Mouse (Mus musculus) liver, embryonic 16.5 days (tissue): ENCODE measurements around the gene Lcn11. TPM values are rescaled to one million over a fixed set of nuclear protein-coding genes. Genes with fewer than 3 reads are reported as not detected.
"Not testable (repeated sequence)": the region's sequence is repeated elsewhere in the genome, so short reads cannot be mapped to it uniquely, and the experiment has no call there.

Experiments
- ATAC-seq: fragments of 200-750 bp; cut with Nextera tagmentation; 2 replicates; pipeline ENCODE4 v1.8.0; 2017; ENCODE audit warnings: low read depth, mild to moderate bottlenecking, moderate number of reproducible peaks, moderate library complexity
- H3K27ac ChIP-seq: fragments of 300-500 bp; sonication (generic); 2 replicates; pipeline ENCODE4 v1.5.1; 2014; ENCODE audit warnings: mild to moderate bottlenecking, low read length
- H3K27me3 ChIP-seq: fragments of 300-500 bp; sonication (generic); 2 replicates; pipeline ENCODE4 v1.6.1; 2014; ENCODE audit warnings: low read depth, low read length, mixed read lengths; ENCODE audit not compliant: control insufficient read depth, insufficient read depth
- H3K36me3 ChIP-seq: fragments of 300-500 bp; sonication (generic); 2 replicates; pipeline ENCODE4 v1.6.1; 2014; ENCODE audit warnings: mild to moderate bottlenecking; ENCODE audit not compliant: control insufficient read depth, insufficient read depth
- H3K4me1 ChIP-seq: fragments of 300-500 bp; sonication (generic); 2 replicates; pipeline ENCODE4 v1.6.1; 2014; ENCODE audit warnings: low read depth, low read length, mixed read lengths; ENCODE audit not compliant: control insufficient read depth
- H3K4me2 ChIP-seq: fragments of 300-500 bp; sonication (generic); 2 replicates; pipeline ENCODE4 v1.6.1; 2014; ENCODE audit warnings: low read depth, low read length, mixed read lengths
- H3K4me3 ChIP-seq: fragments of 300-500 bp; sonication (generic); 2 replicates; pipeline ENCODE4 v1.5.1; 2014; ENCODE audit warnings: low read depth, mild to moderate bottlenecking, low read length
- H3K9ac ChIP-seq: fragments of 300-500 bp; sonication (generic); 2 replicates; pipeline ENCODE4 v1.6.1; 2014; ENCODE audit warnings: low read depth, low read length
- H3K9me3 ChIP-seq: fragments of 300-500 bp; sonication (generic); replicated peaks from 2 replicates; pipeline ENCODE4 v1.6.1; 2016; ENCODE audit warnings: low read length; ENCODE audit not compliant: control insufficient read depth
- WGBS: fragments of 180-500 bp; shearing (Covaris S2); extraction: QIAGEN DNeasy Blood & Tissue Kit; methylation state at CpG from one replicate; pipeline ENCODE4 v1.1.7; 2014; ENCODE audit not compliant: insufficient replicate concordance; 5-methylcytosine and 5-hydroxymethylcytosine counted together
- polyA plus RNA-seq: library from polyadenylated mRNA; unstranded; fragments of >200 nt; fragmentation: Nextera tagmentation; extraction: Ambion mirVana; gene quantifications from 2 replicates; pipeline ENCODE4 v1.2.1, GENCODE M21; 2015

Gene Lcn11
- polyA plus RNA-seq, 1 experiment from 2014 or later: not detected

GRCm38 (mm10) chr2:25811711-25812110 lies 34.9 kb downstream of the Lcn11 start:
- Histone ChIP-seq H3K9ac (no peak overlapping the region), H3K4me2 (no peak overlapping the region)
- WGBS: 50% methylated on average over 2 of the region's 2 CpGs

GRCm38 (mm10) chr2:25813364-25813763 lies 36.5 kb downstream of the Lcn11 start:
- Histone ChIP-seq H3K4me2 (no peak overlapping the region), H3K9me3 (no peaks in the 10 kb centered on the region), H3K4me3 (no peak overlapping the region), H3K4me1 (no peaks in the 10 kb centered on the region), H3K27ac (no peak overlapping the region), H3K36me3 (no peaks in the 10 kb centered on the region), H3K9ac (no peak overlapping the region), H3K27me3 (no peaks in the 10 kb centered on the region)
- WGBS: 52% methylated on average over 5 of the region's 5 CpGs
- ATAC-seq: no peak

More at GRCm38 (mm10) chr2:25811711-25812110, 34.9 kb downstream of the Lcn11 start:
- Histone ChIP-seq H3K36me3 (no peaks in the 10 kb centered on the region), H3K4me3 (no peak overlapping the region), H3K27ac (no peak overlapping the region), H3K27me3 (no peaks in the 10 kb centered on the region), H3K9me3 (no peaks in the 10 kb centered on the region), H3K4me1 (no peaks in the 10 kb centered on the region)
- no peak for ATAC-seq

- H3K4me2 ChIP-seq, H3K36me3 ChIP-seq, ATAC-seq, H3K27ac ChIP-seq, H3K4me1 ChIP-seq, H3K4me3 ChIP-seq, H3K27me3 ChIP-seq, H3K9ac ChIP-seq, H3K9me3 ChIP-seq: not testable (repeated sequence)
- WGBS: 49% methylated on average over 1 of the region's 1 CpGs
Observed at GRCm38 (mm10) chr2:25815748-25816147, 38.9 kb downstream of the Lcn11 start, which contains the start of gene Glt6d1. TSS of gene Glt6d1 (minus strand) at chr2:25815848.

- Histone ChIP-seq H3K9me3 (no peaks in the 10 kb centered on the region), H3K36me3 (no peaks in the 10 kb centered on the region), H3K9ac (no peak within 1 kb of the TSS), H3K4me1 (no peaks in the 10 kb centered on the region), H3K27me3 (no peaks in the 10 kb centered on the region), H3K4me3 (no peak within 1 kb of the TSS), H3K27ac (no peak within 1 kb of the TSS), H3K4me2 (no peak within 1 kb of the TSS)
- ATAC-seq: no peak
- 72% methylated on average over 1 of the region's 1 CpGs for WGBS
Observed at GRCm38 (mm10) chr2:25822806-25823205, 46.0 kb downstream of the Lcn11 start, which contains the start of gene Lcn9. TSS of gene Lcn9 (plus strand) at chr2:25823153.

DNA sequence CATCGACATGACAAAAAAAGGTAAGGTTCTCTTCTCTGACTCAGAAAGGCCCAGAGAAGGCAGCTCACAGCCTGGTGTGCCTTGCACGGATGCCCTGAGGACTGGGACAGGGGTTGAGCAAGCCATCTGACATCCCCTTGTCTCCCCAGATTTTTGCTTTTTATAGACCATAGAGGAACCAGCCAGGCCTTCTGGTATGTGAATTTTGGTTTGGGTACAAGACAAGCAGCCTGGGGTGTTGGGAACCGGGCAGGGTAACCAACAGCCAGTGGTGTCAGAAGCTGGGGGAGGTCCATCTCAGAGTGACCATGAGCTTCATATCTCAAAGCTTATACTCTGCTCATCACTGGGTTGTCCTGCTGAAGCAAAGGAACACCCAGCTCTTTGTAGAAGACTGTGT lies 47.9 kb downstream of the Lcn11 start:
- 64% methylated on average over 3 of the region's 3 CpGs for WGBS
- no peak overlapping the region for H3K4me2 ChIP-seq
- ATAC-seq: no peak
- H3K9ac ChIP-seq: no peak overlapping the region
- no peak overlapping the region for H3K27ac ChIP-seq
- H3K27me3 ChIP-seq: no peaks in the 10 kb centered on the region
- H3K4me3 ChIP-seq: no peak overlapping the region
- no peaks in the 10 kb centered on the region for H3K9me3 ChIP-seq
- H3K4me1 ChIP-seq: no peaks in the 10 kb centered on the region
- H3K36me3 ChIP-seq: no peaks in the 10 kb centered on the region

DNA sequence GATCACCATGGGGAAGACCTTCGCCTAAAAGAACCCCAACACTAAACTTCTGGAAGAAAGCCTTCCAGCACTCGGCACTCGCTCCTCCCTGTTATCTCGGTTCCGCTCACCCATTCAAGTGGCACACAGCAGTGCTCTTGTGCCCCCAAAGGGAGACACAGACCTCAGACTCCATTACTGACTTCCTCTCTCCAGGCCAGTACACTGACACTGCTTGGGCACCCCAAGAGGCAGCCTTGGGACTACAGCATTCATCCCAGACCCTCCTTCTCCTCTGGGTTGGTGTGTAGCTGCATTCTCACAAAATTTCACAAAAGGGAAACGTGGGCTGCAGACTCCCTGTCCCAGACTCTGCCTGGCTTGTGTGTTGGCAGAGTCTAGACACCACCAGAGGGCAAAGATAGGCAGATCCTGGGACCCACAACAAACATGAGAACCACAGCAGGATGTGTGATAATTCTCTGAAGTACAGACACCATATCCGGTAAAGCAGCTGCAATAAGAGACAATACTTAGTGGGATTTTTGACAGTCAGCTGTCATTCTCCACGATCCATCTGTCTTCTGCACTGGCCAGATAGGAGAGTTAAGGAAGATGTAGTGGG lies 51.6 kb downstream of the Lcn11 start:
- no peaks in the 10 kb centered on the region for H3K27me3 ChIP-seq
- no peaks in the 10 kb centered on the region for H3K4me1 ChIP-seq
- no peaks in the 10 kb centered on the region for H3K9me3 ChIP-seq
- no peak for ATAC-seq
- WGBS: 34% methylated on average over 8 of the region's 8 CpGs
- no peak overlapping the region for H3K4me3 ChIP-seq
- no peaks in the 10 kb centered on the region for H3K36me3 ChIP-seq
- no peak overlapping the region for H3K9ac ChIP-seq
- H3K27ac ChIP-seq: no peak overlapping the region
- no peak overlapping the region for H3K4me2 ChIP-seq

Other genes with a start within 250 kb of the Lcn11 start
- gene Traf2, start 230.1 kb upstream of the Lcn11 start, polyA plus RNA-seq: 13.0 and 13.3 TPM in 2 replicates
- 190 and 194 TPM in 2 replicates for gene Edf1, start 219.2 kb upstream of the Lcn11 start, polyA plus RNA-seq
- 2.9 and 7.2 TPM in 2 replicates for gene Mamdc4, start 202.2 kb upstream of the Lcn11 start, polyA plus RNA-seq
- 31.2 and 34.4 TPM in 2 replicates for gene Phpt1, start 201.8 kb upstream of the Lcn11 start, polyA plus RNA-seq
- 0.07 TPM in 1 of 2 replicates, not detected in the other for gene Ajm1, start 195.3 kb upstream of the Lcn11 start, polyA plus RNA-seq
- gene Rabl6, start 168.5 kb upstream of the Lcn11 start, polyA plus RNA-seq: 17.5 and 19.9 TPM in 2 replicates
- gene Ccdc183, start 159.3 kb upstream of the Lcn11 start, polyA plus RNA-seq: 0.02 and 0.05 TPM in 2 replicates
- 9.0 and 10.5 TPM in 2 replicates for gene Tmem141, start 155.0 kb upstream of the Lcn11 start, polyA plus RNA-seq
- gene Fcna, start 149.0 kb upstream of the Lcn11 start, polyA plus RNA-seq: 86.7 and 88.1 TPM in 2 replicates
- not detected in 2 replicates for gene Lcn8, start 123.9 kb upstream of the Lcn11 start, polyA plus RNA-seq
- not detected in 2 replicates for gene Lcn5, start 119.1 kb upstream of the Lcn11 start, polyA plus RNA-seq
- not detected in 2 replicates for gene Lcn6, start 100.2 kb upstream of the Lcn11 start, polyA plus RNA-seq
- gene Lcn10, start 94.3 kb upstream of the Lcn11 start, polyA plus RNA-seq: not detected in 2 replicates
- gene Obp2a, start 77.0 kb upstream of the Lcn11 start, polyA plus RNA-seq: not detected in 2 replicates
- 6.9 and 7.4 TPM in 2 replicates for gene Bmyc, start 70.3 kb upstream of the Lcn11 start, polyA plus RNA-seq
- not detected in 2 replicates for gene Obp2b, start 40.0 kb upstream of the Lcn11 start, polyA plus RNA-seq
- gene Lcn3, start 11.4 kb upstream of the Lcn11 start, polyA plus RNA-seq: not detected in 2 replicates
- not detected in 2 replicates for gene Gm13539, start 5.2 kb downstream of the Lcn11 start, polyA plus RNA-seq
- not detected in 2 replicates for gene Glt6d1, start 38.8 kb downstream of the Lcn11 start, polyA plus RNA-seq
- gene Lcn9, start 46.1 kb downstream of the Lcn11 start, polyA plus RNA-seq: not detected in 2 replicates
- gene Sohlh1, start 70.2 kb downstream of the Lcn11 start, polyA plus RNA-seq: not detected in 2 replicates
- not detected in 2 replicates for gene Kcnt1, start 86.7 kb downstream of the Lcn11 start, polyA plus RNA-seq
- 1.8 and 2.3 TPM in 2 replicates for gene Camsap1, start 206.3 kb downstream of the Lcn11 start, polyA plus RNA-seq
- gene Ubac1, start 244.7 kb downstream of the Lcn11 start, polyA plus RNA-seq: 392 and 410 TPM in 2 replicates